Mouse (Mus musculus) left cerebral cortex, postnatal 10 days (tissue): Measurements from ENCODE around the gene Vmn1r25. TPM values are rescaled to one million over a fixed set of nuclear protein-coding genes. Genes with fewer than 3 reads are reported as not detected.
"Not testable (repeated sequence)": the region's sequence is repeated elsewhere in the genome, so short reads cannot be mapped to it uniquely, and the experiment has no call there.

ENCODE experiments used
- DNase-seq, 2 experiments: peaks; one replicate each; pipeline ENCODE4 v3.0.0; 2021 to 2022; ENCODE audit warnings: low spot score in 2 of 2, mixed read lengths in 1 of 2; ENCODE audit errors: extremely low spot score in 1 of 2
- intact Hi-C: fragments of 180-260 bp; cut with DNase I; formaldehyde crosslinking; loops from one replicate; pipeline ENCODE4 v1.15.1; 2025
- total RNA-seq, 2 experiments: library from RNA; stranded (reverse); gene quantifications; 2 replicates each; pipeline ENCODE4 v1.2.3; 2021

Gene Vmn1r25
- not detected for total RNA-seq

- intact Hi-C loops, result no loop called here
These were observed at the start of gene Vmn1r25 for GRCm38 (mm10) chr6:57980710-57981109. Gene Vmn1r25, minus strand, starts transcription at chr6:57980810.

GRCm38 (mm10) chr6:58017478-58017877 is 36.9 kb upstream of the Vmn1r25 start:
- DNase-seq, result peak in 1 of 2 experiments; percentile 14
- intact Hi-C loops, result not testable (repeated sequence)

More at GRCm38 (mm10) chr6:57980710-57981109, at the start of gene Vmn1r25:
- no peak for DNase-seq

GRCm38 (mm10) chr6:58015059-58015458 is 34.4 kb upstream of the Vmn1r25 start, which contains the start of gene Vmn1r26:
Gene Vmn1r26, minus strand, starts transcription at chr6:58015159.
- no peak for DNase-seq
- intact Hi-C loops, result no loop called here

GRCm38 (mm10) chr6:57961403-57961802 is 19.2 kb downstream of the Vmn1r25 start, which contains the start of gene Vmn1r24:
Gene Vmn1r24, minus strand, starts transcription at chr6:57961503.
- DNase-seq, intact Hi-C loops: not testable (repeated sequence)

Other genes with a start within 250 kb of the Vmn1r25 start
- gene Vopp1, start 155.7 kb downstream of the Vmn1r25 start, total RNA-seq, result 100 to 1,000 TPM; 158 to 172 TPM
- gene Vmn1r21, start 130.5 kb downstream of the Vmn1r25 start, total RNA-seq, result not detected
- gene Vmn1r22, start 72.8 kb downstream of the Vmn1r25 start, total RNA-seq, result not detected
- gene Vmn1r23, start 54.0 kb downstream of the Vmn1r25 start, total RNA-seq, result not detected
- gene Vmn1r24, start 19.3 kb downstream of the Vmn1r25 start, total RNA-seq, result not detected
- not detected for gene Vmn1r26, start 34.3 kb upstream of the Vmn1r25 start, total RNA-seq
- gene Vmn1r27, start 238.0 kb upstream of the Vmn1r25 start, total RNA-seq, result not detected